Mouse (Mus musculus): ENCODE measurements around the gene Ssr1. TPM values are rescaled to one million over a fixed set of nuclear protein-coding genes. Genes with fewer than 3 reads are reported as not detected.

Ssr1 gene
- polyA plus RNA-seq, 1 experiment from 2014 or later, result 97.9 TPM

DNA sequence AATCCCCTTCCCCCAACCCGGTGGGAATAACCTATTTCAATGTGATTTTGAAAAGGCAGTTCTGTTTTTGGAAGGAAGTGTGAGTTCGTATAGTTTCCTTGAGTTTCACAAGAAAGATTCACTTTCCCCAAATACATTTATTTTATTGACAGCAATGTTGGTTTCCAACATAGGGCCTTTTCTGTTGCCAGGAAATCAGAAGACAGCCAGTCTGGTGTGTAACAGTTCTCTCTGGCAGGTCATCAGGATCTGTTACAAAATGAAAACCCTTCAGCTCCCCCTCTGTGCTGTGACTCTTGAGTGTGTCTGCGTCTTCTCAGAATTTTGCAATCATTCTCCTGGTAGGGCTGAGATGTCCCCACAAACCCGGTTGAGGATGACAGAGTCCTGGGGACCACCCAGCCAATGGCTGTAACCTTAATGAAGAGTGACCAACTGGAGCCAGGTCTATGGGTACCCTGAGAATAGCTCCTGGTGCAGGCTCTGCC is 69.5 kb downstream of the Ssr1 start:
- ATAC-seq (ENCODE audit: low FRiP score, low read depth), result no peak
- Histone ChIP-seq H3K4me3 (no peak overlapping the region), H3K4me1 (peaks cover 6% of the 10 kb centered on the region; the same call in 1 of the 2 replicates), H3K27ac (replicated peaks) (no peak overlapping the region), H3K27me3 (no peaks in the 10 kb centered on the region), H3K36me3 (no peaks in the 10 kb centered on the region), H3K9me3 (no peaks in the 10 kb centered on the region), H3K4me2 (replicated peaks) (no peak overlapping the region), H3K9ac (replicated peaks) (no peak overlapping the region)
- WGBS, result 81% methylated on average over 4 of the region's 4 CpGs

- H3K36me3 ChIP-seq, result no peaks in the 10 kb centered on the region
- peaks cover 6% of the 10 kb centered on the region; the same call in 1 of the 2 replicates for H3K4me1 ChIP-seq
- no peaks in the 10 kb centered on the region for H3K27me3 ChIP-seq
- WGBS, result 88% methylated on average over 10 of the region's 10 CpGs
- H3K9me3 ChIP-seq, result no peaks in the 10 kb centered on the region
- no peak overlapping the region for H3K9ac ChIP-seq (replicated peaks)
- no peak for ATAC-seq (ENCODE audit: low FRiP score, low read depth)
- no peak overlapping the region for H3K27ac ChIP-seq (replicated peaks)
- H3K4me2 ChIP-seq (replicated peaks), result no peak overlapping the region
- H3K4me3 ChIP-seq, result no peak overlapping the region
Measured at GRCm38 (mm10) chr13:37923643-37924460, 70.2 kb downstream of the Ssr1 start.

GRCm38 (mm10) chr13:37923091-37923490 is 70.9 kb downstream of the Ssr1 start:
- H3K4me2 ChIP-seq (replicated peaks), result no peak overlapping the region
- H3K9me3 ChIP-seq, result no peaks in the 10 kb centered on the region
- WGBS, result 92% methylated on average over 4 of the region's 4 CpGs
- H3K27ac ChIP-seq (replicated peaks), result no peak overlapping the region
- H3K9ac ChIP-seq (replicated peaks), result no peak overlapping the region
- ATAC-seq (ENCODE audit: low FRiP score, low read depth), result no peak
- H3K4me3 ChIP-seq, result no peak overlapping the region
- no peaks in the 10 kb centered on the region for H3K36me3 ChIP-seq
- peaks cover 6% of the 10 kb centered on the region; the same call in 1 of the 2 replicates for H3K4me1 ChIP-seq
- H3K27me3 ChIP-seq, result no peaks in the 10 kb centered on the region

DNA sequence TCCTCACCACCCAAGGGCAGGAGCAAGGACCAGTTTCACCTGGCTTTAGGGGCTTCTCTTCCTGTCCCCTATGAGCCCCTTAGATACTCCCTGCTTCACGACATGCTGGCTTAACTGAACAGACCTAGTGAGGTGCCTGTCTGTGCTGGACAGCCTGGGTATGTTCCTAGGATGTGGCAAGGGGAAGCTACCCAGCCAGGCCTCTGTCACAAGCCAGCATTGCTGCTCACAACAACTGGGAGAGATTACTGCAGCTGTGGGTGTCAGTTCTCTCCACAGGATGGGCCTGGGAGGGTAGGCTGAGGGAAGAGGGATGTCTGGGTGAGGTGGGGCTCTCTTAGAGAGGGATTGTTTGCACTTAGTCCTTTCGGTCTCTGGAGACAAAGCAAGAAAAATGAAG is 73.3 kb downstream of the Ssr1 start:
- Histone ChIP-seq H3K27me3 (no peaks in the 10 kb centered on the region), H3K36me3 (no peaks in the 10 kb centered on the region), H3K9ac (replicated peaks) (no peak overlapping the region), H3K4me3 (no peak overlapping the region), H3K27ac (replicated peaks) (no peak overlapping the region), H3K4me2 (replicated peaks) (no peak overlapping the region), H3K9me3 (no peaks in the 10 kb centered on the region), H3K4me1 (peaks cover 6% of the 10 kb centered on the region; the same call in 1 of the 2 replicates)
- WGBS, result 28% methylated on average over 2 of the region's 2 CpGs
- no peak for ATAC-seq (ENCODE audit: low FRiP score, low read depth)

DNA sequence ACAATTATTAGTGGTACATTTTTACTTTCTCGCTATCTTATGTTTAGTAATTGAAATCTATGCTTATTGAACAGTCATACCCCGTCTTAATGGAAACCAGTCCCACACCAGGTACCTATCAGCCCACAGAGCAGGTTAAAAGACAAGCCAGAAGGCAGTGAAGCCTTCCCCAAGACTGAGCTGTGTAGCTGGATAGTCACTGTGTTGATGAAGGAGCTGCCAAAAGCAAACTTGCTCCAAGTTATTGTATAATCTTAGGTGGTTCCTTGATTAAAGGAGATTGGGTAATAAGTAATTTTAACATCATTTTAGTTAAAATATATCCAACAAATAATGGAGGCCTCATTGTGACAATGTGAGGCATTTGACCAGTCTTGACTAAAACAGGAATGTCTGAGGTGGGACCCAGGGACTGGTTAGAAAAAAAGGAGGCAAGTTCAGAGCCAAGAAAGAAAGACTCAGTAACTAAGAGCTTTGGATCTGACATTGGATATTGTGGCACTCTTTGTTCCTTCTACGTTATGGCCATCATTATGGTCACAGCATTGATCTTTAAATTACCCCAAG is 74.2 kb downstream of the Ssr1 start:
- 94% methylated on average over 3 of the region's 3 CpGs for WGBS
- peaks cover 6% of the 10 kb centered on the region; the same call in 1 of the 2 replicates for H3K4me1 ChIP-seq
- no peak overlapping the region for H3K27ac ChIP-seq (replicated peaks)
- H3K9me3 ChIP-seq, result no peaks in the 10 kb centered on the region
- no peaks in the 10 kb centered on the region for H3K27me3 ChIP-seq
- no peak for ATAC-seq (ENCODE audit: low FRiP score, low read depth)
- H3K4me2 ChIP-seq (replicated peaks), result no peak overlapping the region
- H3K4me3 ChIP-seq, result no peak overlapping the region
- H3K9ac ChIP-seq (replicated peaks), result no peak overlapping the region
- H3K36me3 ChIP-seq, result no peaks in the 10 kb centered on the region

DNA sequence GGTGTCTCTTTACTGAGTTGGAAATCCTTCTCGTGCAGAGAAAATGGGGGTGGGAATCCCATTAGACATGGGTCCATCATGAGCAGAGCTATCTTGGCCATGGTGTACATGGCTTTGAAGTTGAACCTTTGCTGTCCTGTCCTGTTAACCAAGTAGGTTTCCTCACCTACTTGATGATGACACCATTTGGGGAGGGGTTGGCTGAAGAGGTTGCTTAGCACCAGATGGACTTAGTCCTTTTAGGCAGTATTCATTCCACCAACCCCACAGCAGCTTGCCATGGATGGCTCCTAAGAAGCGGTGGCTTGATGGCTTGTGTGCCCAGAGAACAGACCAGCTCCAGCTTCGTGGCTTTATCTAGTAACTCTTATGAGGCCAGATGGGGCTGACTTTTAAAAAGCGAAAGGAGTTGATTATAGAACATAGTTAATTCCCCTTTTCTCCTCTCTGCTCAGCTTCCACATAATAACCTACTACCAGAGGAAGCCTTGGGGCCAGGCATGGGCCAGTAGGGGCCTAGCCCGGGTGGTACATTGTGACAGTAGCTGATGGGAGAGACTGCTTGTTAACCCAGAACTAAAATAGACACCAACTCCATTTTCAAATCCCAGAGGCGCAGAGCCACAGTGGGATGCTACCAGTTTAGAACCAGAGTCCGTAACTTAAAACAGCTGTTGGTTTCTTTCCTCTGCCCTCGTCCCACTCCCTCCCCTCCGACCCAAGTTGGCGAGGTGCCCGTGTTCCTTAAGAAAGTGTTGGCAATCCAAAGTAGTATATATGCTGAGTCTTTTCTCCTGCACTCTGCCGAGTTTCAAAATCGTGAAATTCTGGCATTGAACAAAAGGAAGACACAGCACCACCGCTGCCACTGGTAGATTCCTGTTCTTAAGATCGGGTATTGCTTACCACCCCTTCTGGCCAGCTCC is 75.4 kb downstream of the Ssr1 start:
- Histone ChIP-seq H3K27ac (replicated peaks) (no peak overlapping the region), H3K4me2 (replicated peaks) (no peak overlapping the region), H3K27me3 (no peaks in the 10 kb centered on the region), H3K4me1 (peaks cover 6% of the 10 kb centered on the region; the same call in 1 of the 2 replicates), H3K9me3 (no peaks in the 10 kb centered on the region), H3K36me3 (no peaks in the 10 kb centered on the region), H3K9ac (replicated peaks) (no peak overlapping the region), H3K4me3 (no peak overlapping the region)
- ATAC-seq (ENCODE audit: low FRiP score, low read depth), result no peak
- WGBS, result 90% methylated on average over 15 of the region's 15 CpGs

Other genes starting within 250 kb of the Ssr1 start
- 4.6 and 5.7 TPM in 2 replicates for gene Rreb1, start 215.8 kb downstream of the Ssr1 start, polyA plus RNA-seq (2016; fragmentation: Nextera tagmentation; extraction: Ambion mirVana)
- 59.3 and 63.2 TPM in 2 replicates for gene Riok1, start 42.8 kb upstream of the Ssr1 start, polyA plus RNA-seq (2016; fragmentation: Nextera tagmentation; extraction: Ambion mirVana)
- gene Cage1, start 42.9 kb upstream of the Ssr1 start, polyA plus RNA-seq (2016; fragmentation: Nextera tagmentation; extraction: Ambion mirVana), result 1.9 and 2.1 TPM in 2 replicates
- 0.51 and 0.66 TPM in 2 replicates for gene Dsp, start 157.1 kb upstream of the Ssr1 start, polyA plus RNA-seq (2016; fragmentation: Nextera tagmentation; extraction: Ambion mirVana)
- 34.8 and 37.6 TPM in 2 replicates for gene Snrnp48, start 210.7 kb upstream of the Ssr1 start, polyA plus RNA-seq (2016; fragmentation: Nextera tagmentation; extraction: Ambion mirVana)

Data from midbrain, embryonic 12.5 days (tissue).